Mouse (Mus musculus): ENCODE results near the gene Usp29.

DNA sequence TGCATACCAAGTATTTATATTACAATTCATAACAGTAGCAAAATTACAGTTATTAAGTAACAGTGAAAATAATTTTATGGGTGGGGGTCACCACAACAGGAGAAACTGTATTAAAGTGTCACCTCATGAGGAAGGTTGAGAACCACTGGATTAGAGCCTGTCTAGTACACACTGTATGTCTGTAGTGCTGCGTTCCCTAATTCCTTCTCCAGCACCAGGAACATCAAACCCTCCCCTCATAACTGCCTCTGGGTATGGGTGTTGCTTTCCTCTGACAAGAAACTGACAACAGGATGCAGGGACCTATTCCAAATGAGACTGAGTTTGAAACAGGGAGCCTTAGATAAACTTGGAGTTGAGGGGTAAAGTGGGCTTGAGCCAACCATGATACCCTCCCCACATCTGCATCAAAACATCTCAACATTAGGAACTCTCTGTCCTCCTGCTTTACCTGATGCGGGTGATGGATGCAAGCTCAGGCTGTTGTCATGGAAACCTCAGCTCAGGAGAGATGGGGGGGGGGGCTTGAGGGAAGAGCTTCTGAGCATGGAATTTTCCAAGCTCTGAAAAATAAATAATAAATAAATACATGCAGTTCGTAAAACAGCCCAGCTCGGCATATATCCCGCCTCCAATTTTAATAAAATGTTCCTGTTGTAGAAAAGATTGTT lies 86.5 kb downstream of the Usp29 start:
- no peak for TF ChIP-seq CTCF (conservative IDR thresholded peaks at IDR 0.05; ENCODE audit: low read length)
- no peak for TF ChIP-seq POU5F1 (IDR thresholded peaks at IDR 0.05; ENCODE audit: borderline replicate concordance, low read length)
- no peak for TF ChIP-seq NANOG (IDR thresholded peaks at IDR 0.05; ENCODE audit: borderline replicate concordance, low read length)
